Mouse (Mus musculus) WW6 (cell line): ENCODE results near the gene Eif2s1.

Experiments
- DNase-seq: peaks from one replicate; pipeline ENCODE4 v3.0.0-alpha.2; 2013; ENCODE audit warnings: low read depth, low spot score

The Eif2s1 gene

GRCm38 (mm10) chr12:78861496-78862253 lies at the start of gene Eif2s1, which contains the start of gene Atp6v1d:
Gene Eif2s1, plus strand, starts transcription at chr12:78861819.
Gene Atp6v1d, minus strand, starts transcription at chr12:78861638.
- peak; percentile 96 for DNase-seq

GRCm38 (mm10) chr12:78814437-78814836 lies 47.2 kb upstream of the Eif2s1 start:
- no peak for DNase-seq

GRCm38 (mm10) chr12:78834496-78834895 lies 27.1 kb upstream of the Eif2s1 start:
- DNase-seq, result no peak

- no peak for DNase-seq
These were observed 21.7 kb upstream of the Eif2s1 start for GRCm38 (mm10) chr12:78839906-78840305.

GRCm38 (mm10) chr12:78842429-78842828 lies 19.2 kb upstream of the Eif2s1 start:
- DNase-seq, result no peak

GRCm38 (mm10) chr12:78848246-78848645 lies 13.4 kb upstream of the Eif2s1 start:
- DNase-seq, result no peak

GRCm38 (mm10) chr12:78860921-78861495 lies 611 bp upstream of the Eif2s1 start:
- DNase-seq, result peak; percentile 11

- DNase-seq, result no peak
These were observed 673 bp downstream of the Eif2s1 start for GRCm38 (mm10) chr12:78862254-78862730.

- peak; percentile 9 for DNase-seq
These were observed 3.8 kb downstream of the Eif2s1 start for GRCm38 (mm10) chr12:78865434-78865833.

GRCm38 (mm10) chr12:78868115-78868514 lies 6.5 kb downstream of the Eif2s1 start:
- DNase-seq, result no peak

- DNase-seq, result peak; percentile 13
These were observed 13.0 kb downstream of the Eif2s1 start for GRCm38 (mm10) chr12:78874581-78874980.

GRCm38 (mm10) chr12:78890062-78890461 lies 28.4 kb downstream of the Eif2s1 start:
- no peak for DNase-seq

- DNase-seq, result no peak
These were observed 29.5 kb downstream of the Eif2s1 start for GRCm38 (mm10) chr12:78891149-78891548.

GRCm38 (mm10) chr12:78897861-78898260 lies 36.2 kb downstream of the Eif2s1 start:
- no peak for DNase-seq

GRCm38 (mm10) chr12:78901467-78901866 lies 39.8 kb downstream of the Eif2s1 start:
- no peak for DNase-seq

- DNase-seq, result no peak
These were observed 41.7 kb downstream of the Eif2s1 start for GRCm38 (mm10) chr12:78903313-78903712.

GRCm38 (mm10) chr12:78904499-78904898 lies 42.9 kb downstream of the Eif2s1 start:
- no peak for DNase-seq

- no peak for DNase-seq
These were observed 45.1 kb downstream of the Eif2s1 start, which contains the start of gene Plek2 for GRCm38 (mm10) chr12:78906707-78907162. Gene Plek2, minus strand, starts transcription at chr12:78906964.

GRCm38 (mm10) chr12:78908081-78908605 lies 46.5 kb downstream of the Eif2s1 start:
- no peak for DNase-seq

- no peak for DNase-seq
These were observed 49.3 kb downstream of the Eif2s1 start for GRCm38 (mm10) chr12:78910684-78911461.

- peak; percentile 47 for DNase-seq
These were observed 50.2 kb downstream of the Eif2s1 start for GRCm38 (mm10) chr12:78911707-78912417.
